Mouse (Mus musculus) cortical plate, adult 2 months (tissue): ENCODE measurements at regions not wholly inside any gene's neighbourhood (a gene's known extent, or its start where the extent isn't known, plus 50 kb on each side); places are given as distances from the start of the nearest gene placed in this dataset.

ENCODE experiments used
- CTCF ChIP-seq: fragments of 200-500 bp; IDR thresholded peaks from 2 replicates; pipeline ENCODE4 v1.5.1; 2011; ENCODE audit warnings: mild to moderate bottlenecking, control low read depth, low read length; ENCODE audit not compliant: insufficient read depth; ENCODE audit errors: extremely low read depth
- POLR2A ChIP-seq: fragments of 200-500 bp; IDR thresholded peaks from 2 replicates; pipeline ENCODE4 v1.6.1; 2011; ENCODE audit warnings: mild to moderate bottlenecking, low read length, control low read depth; ENCODE audit not compliant: insufficient read depth; ENCODE audit errors: extremely low read depth

DNA sequence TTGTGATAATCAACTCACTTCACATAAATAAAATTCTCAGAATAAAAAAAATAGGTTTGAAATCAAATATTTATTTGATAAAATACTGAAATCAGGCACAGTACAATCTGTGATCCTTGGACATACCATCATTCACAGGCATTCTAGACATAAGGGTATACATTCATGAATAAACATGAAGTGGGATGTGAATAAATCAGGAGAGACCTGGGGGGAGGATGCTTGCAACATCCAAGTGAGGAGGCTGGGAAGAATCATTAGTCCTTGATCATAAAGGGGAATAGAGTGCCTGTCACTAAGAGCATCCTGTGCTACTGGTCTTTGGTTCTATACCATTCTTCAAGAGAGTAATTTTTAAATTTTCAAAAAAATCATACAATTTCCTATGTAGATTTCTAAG, 292.2 kb downstream of the Pcdh10 start:
- TF ChIP-seq CTCF (no peak), POLR2A (no peak)
